8 mouse cellular contexts compared by ENCODE assay signal in genomic region chr10:121586675-121587370, GRCm38 (mm10). TPM values are rescaled to one million over a fixed set of nuclear protein-coding genes. Genes with fewer than 3 reads are reported as not detected.
A peak's percentile ranks its signal among the peaks of the same experiment; 100 is the strongest.
DNase-seq lines count a peak whose midpoint lies in the region; ATAC-seq and TF ChIP-seq lines count a peak whose summit lies in the region.

Gene Tbk1 (minus strand): TSS chr10:121586787.

- no peaks in the 10 kb centered on the region for H3K27me3 ChIP-seq in hindbrain, postnatal 0 days (ENCODE audit: insufficient read depth, low read length)
- H3K27me3 ChIP-seq in megakaryocyte, embryonic 14.5 days (replicated peaks): no peaks in the 10 kb centered on the region

- H3K4me3 ChIP-seq in gastrocnemius, adult 2 months: peak within 1 kb of the TSS; percentile 78
- H3K4me3 ChIP-seq in hindbrain, postnatal 0 days (ENCODE audit: low read length): peak within 1 kb of the TSS; percentile 88
- H3K4me3 ChIP-seq in megakaryocyte, embryonic 14.5 days (replicated peaks): peak within 1 kb of the TSS; percentile 97

- peak; percentile 99 for ATAC-seq in hindbrain, postnatal 0 days

- no peaks in the 10 kb centered on the region for H3K9me3 ChIP-seq in hindbrain, postnatal 0 days (ENCODE audit: low read length)
- no peaks in the 10 kb centered on the region; the same call in 1 of the 2 replicates for H3K9me3 ChIP-seq in megakaryocyte, embryonic 14.5 days

- intact Hi-C loops in gastrocnemius, adult 2 months (cut with DNase I): loop anchor here (5.0 kb wide), 1 partner anchor 40 kb away; the partner anchor contains the start of gene Xpot

- peak within 1 kb of the TSS; percentile 86 for H3K4me2 ChIP-seq in hindbrain, postnatal 0 days (ENCODE audit: low read depth, low read length)

- peak; percentile 71 for DNase-seq in WW6 (ENCODE audit: low read depth, low spot score)
- peak; percentile 81 to 93 for DNase-seq in cerebellum, postnatal 4 days (ENCODE audit: low spot score in 2 of 2)
- peak; percentile 97 for DNase-seq in gastrocnemius, adult 2 months
- DNase-seq in hindbrain, postnatal 0 days (ENCODE audit: low spot score): peak; percentile 96
- peak; percentile 75 to 91 for DNase-seq in left cerebral cortex, adult 8-10 months (ENCODE audit: low spot score in 2 of 2)
- peak; percentile 95 to 96 for DNase-seq in right cerebral cortex, postnatal 10 days (ENCODE audit: low spot score in 2 of 2)
- peak; percentile 91 for DNase-seq in urinary bladder, postnatal 25 days (ENCODE audit: low spot score)

- H3K36me3 ChIP-seq in hindbrain, postnatal 0 days (ENCODE audit: insufficient read depth, low read length): peaks cover 21% of the 10 kb centered on the region
- H3K36me3 ChIP-seq in megakaryocyte, embryonic 14.5 days (replicated peaks; ENCODE audit: low read length): peaks cover 47% of the 10 kb centered on the region

- peak within 1 kb of the TSS; percentile 91 for H3K27ac ChIP-seq in gastrocnemius, adult 2 months
- peak within 1 kb of the TSS; percentile 75 for H3K27ac ChIP-seq in hindbrain, postnatal 0 days

- no peak for TF ChIP-seq CTCF in gastrocnemius, adult 2 months (IDR thresholded peaks at IDR 0.05)
- no peak for TF ChIP-seq CTCF in hindbrain, postnatal 0 days (IDR thresholded peaks at IDR 0.05; ENCODE audit: low read depth)

- WGBS in hindbrain, postnatal 0 days: 3% methylated on average over 56 of the region's 58 CpGs

- H3K4me1 ChIP-seq in hindbrain, postnatal 0 days (ENCODE audit: insufficient read depth, low read length): peaks cover 5% of the 10 kb centered on the region; the same call in 1 of the 2 replicates
- peaks cover 56% of the 10 kb centered on the region for H3K4me1 ChIP-seq in megakaryocyte, embryonic 14.5 days

- H3K9ac ChIP-seq in hindbrain, postnatal 0 days (replicated peaks; ENCODE audit: low read length): peak within 1 kb of the TSS; percentile 90

RNA-seq across cellular contexts. Expression of gene Tbk1, which starts in this region (rescaled TPM):
- 10 to 100 TPM; 11.5 to 12.0 TPM for total RNA-seq in gastrocnemius, adult 2 months (2021)
- total RNA-seq in hindbrain, postnatal 0 days (2014; rRNA removed): 8.1 and 16.7 TPM in 2 replicates
- polyA plus RNA-seq in hindbrain, postnatal 0 days (2015; fragmentation: Nextera tagmentation; extraction: Ambion mirVana): 21.7 and 26.0 TPM in 2 replicates
- total RNA-seq in left cerebral cortex, adult 8-10 months (2022): 10 to 100 TPM; 44.4 to 55.7 (median 48.4) TPM
- polyA plus RNA-seq in megakaryocyte, embryonic 14.5 days (2012; ENCODE audit: insufficient read depth, low replicate concordance): 2.7 TPM in 1 of 2 replicates, not detected in the other

Comparison
In these comparisons a context has a peak if more than half of its experiments do, and no peak if none do; other contexts are left out.
1. Peak in every context shown above with its lines: DNase-seq, ATAC-seq, H3K4me3 ChIP-seq and H3K27ac ChIP-seq.